Mouse (Mus musculus) heart, embryonic 15.5 days (tissue): ENCODE results near the gene Cks1brt. TPM values are rescaled to one million over a fixed set of nuclear protein-coding genes. Genes with fewer than 3 reads are reported as not detected.
A peak's percentile ranks its signal among the peaks of the same experiment; 100 is the strongest.

Source experiments
- ATAC-seq: fragments of 200-750 bp; cut with Nextera tagmentation; replicated peaks from 2 replicates; pipeline ENCODE4 v1.8.0; 2017; ENCODE audit warnings: low read depth, moderate TSS enrichment; ENCODE audit not compliant: insufficient number of reproducible peaks, insufficient read depth, low FRiP score
- H3K27ac ChIP-seq: fragments of 300-500 bp; sonication (generic); 2 replicates; pipeline ENCODE4 v1.5.1; 2015; ENCODE audit warnings: mild to moderate bottlenecking, inconsistent platforms
- H3K27me3 ChIP-seq: fragments of 300-500 bp; sonication (generic); 2 replicates; pipeline ENCODE4 v1.6.1; 2015; ENCODE audit warnings: inconsistent platforms
- H3K36me3 ChIP-seq: fragments of 300-500 bp; sonication (generic); 2 replicates; pipeline ENCODE4 v1.6.1; 2015; ENCODE audit warnings: mild to moderate bottlenecking, inconsistent platforms
- H3K4me1 ChIP-seq: fragments of 300-500 bp; sonication (generic); replicated peaks from 2 replicates; pipeline ENCODE4 v1.6.1; 2015; ENCODE audit warnings: inconsistent platforms
- H3K4me2 ChIP-seq: fragments of 300-500 bp; sonication (generic); 2 replicates; pipeline ENCODE4 v1.6.1; 2015; ENCODE audit warnings: inconsistent platforms, mild to moderate bottlenecking, moderate library complexity
- H3K4me3 ChIP-seq: fragments of 300-500 bp; sonication (generic); 2 replicates; pipeline ENCODE4 v1.5.1; 2015; ENCODE audit warnings: mild to moderate bottlenecking, inconsistent platforms
- H3K9ac ChIP-seq: fragments of 300-500 bp; sonication (generic); 2 replicates; pipeline ENCODE4 v1.6.1; 2015; ENCODE audit warnings: mild to moderate bottlenecking, inconsistent platforms
- H3K9me3 ChIP-seq: fragments of 300-500 bp; sonication (generic); replicated peaks from 2 replicates; pipeline ENCODE4 v1.6.1; 2016; ENCODE audit warnings: inconsistent platforms
- WGBS: fragments of 180-500 bp; shearing (Covaris S2); methylation state at CpG from one replicate; pipeline ENCODE4 v1.1.7; 2015; ENCODE audit warnings: mixed read lengths; 5-methylcytosine and 5-hydroxymethylcytosine counted together
- microRNA-seq: library from miRNA; unstranded; fragments of <30 nt; microRNA quantifications from one replicate; pipeline ENCODE4, GENCODE M21; 2016
- polyA plus RNA-seq: library from polyadenylated mRNA; unstranded; fragments of >200 nt; fragmentation: Nextera tagmentation; extraction: Ambion mirVana; gene quantifications from 2 replicates; pipeline ENCODE4 v1.2.1, GENCODE M21; 2015

Gene Cks1brt
- polyA plus RNA-seq, 1 experiment from 2014 or later = not detected

- Histone ChIP-seq H3K4me1 (no peaks in the 10 kb centered on the region), H3K9ac (no peak overlapping the region), H3K36me3 (no peaks in the 10 kb centered on the region), H3K4me2 (no peak overlapping the region), H3K4me3 (no peak overlapping the region), H3K9me3 (no peaks in the 10 kb centered on the region), H3K27me3 (no peaks in the 10 kb centered on the region), H3K27ac (no peak overlapping the region)
- no peak for ATAC-seq
- WGBS = 22% methylated on average over 14 of the region's 14 CpGs
These were observed 19.6 kb downstream of the Cks1brt start for GRCm38 (mm10) chr8:85171291-85171690.

GRCm38 (mm10) chr8:85175892-85176291, 24.2 kb downstream of the Cks1brt start:
- H3K9ac ChIP-seq = no peak overlapping the region
- no peak overlapping the region for H3K27ac ChIP-seq
- H3K4me3 ChIP-seq = no peak overlapping the region
- no peaks in the 10 kb centered on the region for H3K9me3 ChIP-seq
- WGBS = 74% methylated on average over 7 of the region's 7 CpGs
- no peaks in the 10 kb centered on the region for H3K4me1 ChIP-seq
- no peaks in the 10 kb centered on the region for H3K27me3 ChIP-seq
- ATAC-seq = no peak
- H3K36me3 ChIP-seq = no peaks in the 10 kb centered on the region
- no peak overlapping the region for H3K4me2 ChIP-seq

DNA sequence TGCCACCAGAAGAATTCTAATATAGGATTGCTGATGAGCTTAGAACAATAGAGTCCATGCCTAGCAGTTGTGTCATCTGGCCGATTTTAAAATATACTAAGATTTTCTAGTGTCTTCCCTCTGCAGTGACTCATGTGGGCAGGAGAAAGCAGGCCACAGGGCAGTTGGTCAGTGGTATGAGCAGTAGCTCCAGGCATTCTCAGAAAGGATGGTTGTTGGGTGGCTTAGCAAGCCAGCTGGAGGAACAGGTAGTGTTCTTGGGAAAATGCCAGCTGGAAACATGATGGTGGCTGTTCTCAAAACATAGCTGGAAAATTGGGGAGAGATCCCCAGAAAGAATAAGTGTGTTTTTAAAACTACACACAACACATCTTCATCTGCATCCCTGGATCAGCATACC, 40.6 kb downstream of the Cks1brt start:
- Histone ChIP-seq H3K27me3 (no peaks in the 10 kb centered on the region), H3K27ac (no peak overlapping the region), H3K9me3 (no peaks in the 10 kb centered on the region), H3K9ac (no peak overlapping the region), H3K4me1 (no peaks in the 10 kb centered on the region), H3K4me3 (no peak overlapping the region), H3K4me2 (no peak overlapping the region), H3K36me3 (no peaks in the 10 kb centered on the region)
- WGBS = 59% methylated on average over 1 of the region's 1 CpGs
- ATAC-seq = no peak

DNA sequence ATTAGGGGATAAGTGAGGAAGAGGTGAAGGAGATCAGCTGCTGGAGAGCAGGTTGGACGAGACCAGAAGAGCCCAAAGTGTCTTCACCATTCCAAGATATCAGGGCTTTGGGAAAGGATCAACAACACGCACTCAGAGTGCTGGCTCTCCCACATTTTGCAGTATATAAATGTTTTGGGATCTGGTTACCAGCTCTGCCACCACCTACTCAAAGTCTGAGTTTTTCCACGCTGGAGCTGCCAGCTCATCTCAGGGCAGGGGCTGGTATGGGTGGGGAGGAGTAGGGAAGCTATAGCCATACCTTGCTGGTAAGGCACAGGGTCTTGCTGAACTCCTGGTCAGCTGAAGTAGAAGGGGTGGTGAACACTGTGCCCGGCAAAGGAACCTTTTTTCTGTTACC, 68.5 kb downstream of the Cks1brt start:
- Histone ChIP-seq H3K27ac (peak overlapping the region; percentile 53), H3K27me3 (no peaks in the 10 kb centered on the region), H3K36me3 (no peaks in the 10 kb centered on the region), H3K9me3 (no peaks in the 10 kb centered on the region), H3K4me2 (no peak overlapping the region), H3K9ac (no peak overlapping the region), H3K4me1 (no peaks in the 10 kb centered on the region), H3K4me3 (no peak overlapping the region)
- 66% methylated on average over 4 of the region's 4 CpGs for WGBS
- ATAC-seq = no peak

- Histone ChIP-seq H3K27me3 (no peaks in the 10 kb centered on the region), H3K4me3 (no peak overlapping the region), H3K9ac (no peak overlapping the region), H3K36me3 (no peaks in the 10 kb centered on the region), H3K27ac (peak overlapping the region; percentile 82), H3K4me2 (no peak overlapping the region), H3K9me3 (no peaks in the 10 kb centered on the region), H3K4me1 (no peaks in the 10 kb centered on the region)
- peak; percentile 88 for ATAC-seq
- WGBS = 27% methylated on average over 6 of the region's 6 CpGs
These were observed 69.3 kb downstream of the Cks1brt start for GRCm38 (mm10) chr8:85220992-85221391.

Small RNAs within 50 kb of the gene (microRNA-seq; reads per million reads assigned to microRNA genes)
- 3.2 reads per million, percentile 11 among the genes with 10 or more reads in this experiment for gene Gm23388

Other genes with a start within 250 kb of the Cks1brt start
- gene Klf1, start 250.0 kb upstream of the Cks1brt start, polyA plus RNA-seq = 1.1 and 4.9 TPM in 2 replicates
- 4.3 and 7.3 TPM in 2 replicates for gene Dnase2a, start 243.4 kb upstream of the Cks1brt start, polyA plus RNA-seq
- 0.09 and 0.41 TPM in 2 replicates for gene Mast1, start 214.6 kb upstream of the Cks1brt start, polyA plus RNA-seq
- 0.26 TPM in 1 of 2 replicates, not detected in the other for gene Rtbdn, start 204.9 kb upstream of the Cks1brt start, polyA plus RNA-seq
- not detected in 2 replicates for gene Gm49661, start 182.5 kb upstream of the Cks1brt start, polyA plus RNA-seq
- 596 and 644 TPM in 2 replicates for gene Prdx2, start 182.3 kb upstream of the Cks1brt start, polyA plus RNA-seq
- 62.9 and 83.7 TPM in 2 replicates for gene Rnaseh2a, start 182.2 kb upstream of the Cks1brt start, polyA plus RNA-seq
- gene Junb, start 173.2 kb upstream of the Cks1brt start, polyA plus RNA-seq = 11.0 and 16.6 TPM in 2 replicates
- 5.3 and 8.8 TPM in 2 replicates for gene Hook2, start 161.3 kb upstream of the Cks1brt start, polyA plus RNA-seq
- not detected in 2 replicates for gene Best2, start 137.4 kb upstream of the Cks1brt start, polyA plus RNA-seq
- 97.7 and 106 TPM in 2 replicates for gene Asna1, start 126.6 kb upstream of the Cks1brt start, polyA plus RNA-seq
- 68.4 and 77.2 TPM in 2 replicates for gene Trir, start 125.1 kb upstream of the Cks1brt start, polyA plus RNA-seq
- 17.7 and 22.8 TPM in 2 replicates for gene Tnpo2, start 115.0 kb upstream of the Cks1brt start, polyA plus RNA-seq
- gene Fbxw9, start 91.9 kb upstream of the Cks1brt start, polyA plus RNA-seq = 15.4 and 22.2 TPM in 2 replicates
- not detected in 2 replicates for gene Gm5741, start 83.9 kb upstream of the Cks1brt start, polyA plus RNA-seq
- gene Dhps, start 80.2 kb upstream of the Cks1brt start, polyA plus RNA-seq = 46.1 and 52.8 TPM in 2 replicates
- gene Wdr83os, start 71.2 kb upstream of the Cks1brt start, polyA plus RNA-seq = 106 and 110 TPM in 2 replicates
- 33.1 and 40.8 TPM in 2 replicates for gene Wdr83, start 70.6 kb upstream of the Cks1brt start, polyA plus RNA-seq
- 30.6 and 41.2 TPM in 2 replicates for gene Man2b1, start 68.7 kb upstream of the Cks1brt start, polyA plus RNA-seq
- gene Zfp791, start 28.8 kb upstream of the Cks1brt start, polyA plus RNA-seq = 0.81 and 1.5 TPM in 2 replicates
- not detected in 2 replicates for gene Olfr371, start 74.1 kb downstream of the Cks1brt start, polyA plus RNA-seq
- 48.1 and 56.1 TPM in 2 replicates for gene Orc6, start 147.7 kb downstream of the Cks1brt start, polyA plus RNA-seq
- gene Vps35, start 147.9 kb downstream of the Cks1brt start, polyA plus RNA-seq = 103 and 106 TPM in 2 replicates
- gene Mylk3, start 234.4 kb downstream of the Cks1brt start, polyA plus RNA-seq = 214 and 224 TPM in 2 replicates